Mouse (Mus musculus) forebrain, embryonic 14.5 days (tissue): ENCODE results near the gene Heg1. TPM values are rescaled to one million over a fixed set of nuclear protein-coding genes. Genes with fewer than 3 reads are reported as not detected.

ENCODE experiments used
- ATAC-seq: fragments of 200-750 bp; cut with Nextera tagmentation; 2 replicates; pipeline ENCODE4 v1.8.0; 2017; ENCODE audit warnings: mild to moderate bottlenecking, moderate library complexity
- DNase-seq: peaks from one replicate; pipeline ENCODE4 v3.0.0-alpha.2; 2015; ENCODE audit warnings: low spot score
- H3K27ac ChIP-seq: fragments of 300-500 bp; sonication (generic); 2 replicates; pipeline ENCODE4 v1.5.1; 2014; ENCODE audit warnings: low read depth, mild to moderate bottlenecking, control low read depth, low read length, moderate library complexity
- H3K27me3 ChIP-seq: fragments of 300-500 bp; sonication (generic); replicated peaks from 2 replicates; pipeline ENCODE4 v1.6.1; 2014; ENCODE audit warnings: low read length, control low read depth, mixed read lengths; ENCODE audit not compliant: control insufficient read depth, insufficient read depth
- H3K36me3 ChIP-seq: fragments of 300-500 bp; sonication (generic); 2 replicates; pipeline ENCODE4 v1.6.1; 2014; ENCODE audit warnings: low read length, control low read depth; ENCODE audit not compliant: control insufficient read depth, insufficient read depth
- H3K4me1 ChIP-seq: fragments of 300-500 bp; sonication (generic); 2 replicates; pipeline ENCODE4 v1.6.1; 2014; ENCODE audit warnings: antibody characterized with exemption, low read length, control low read depth; ENCODE audit not compliant: control insufficient read depth, insufficient read depth
- H3K4me2 ChIP-seq: fragments of 300-500 bp; sonication (generic); 2 replicates; pipeline ENCODE4 v1.6.1; 2014; ENCODE audit warnings: mild to moderate bottlenecking, control low read depth, low read length
- H3K4me3 ChIP-seq: fragments of 300-500 bp; sonication (generic); 2 replicates; pipeline ENCODE4 v1.5.1; 2014; ENCODE audit warnings: low read depth, low read length, control low read depth
- H3K9ac ChIP-seq: fragments of 300-500 bp; sonication (generic); 2 replicates; pipeline ENCODE4 v1.6.1; 2014; ENCODE audit warnings: mild to moderate bottlenecking, low read length, control low read depth, moderate library complexity
- H3K9me3 ChIP-seq: fragments of 300-500 bp; sonication (generic); replicated peaks from 2 replicates; pipeline ENCODE4 v1.6.1; 2016; ENCODE audit warnings: low read length, control low read depth, mixed read lengths; ENCODE audit not compliant: control insufficient read depth
- WGBS: fragments of 180-500 bp; shearing (Covaris S2); extraction: QIAGEN DNeasy Blood & Tissue Kit; methylation state at CpG from one replicate; pipeline ENCODE4 v1.1.7; 2014; 5-methylcytosine and 5-hydroxymethylcytosine counted together
- polyA plus RNA-seq: library from polyadenylated mRNA; unstranded; fragments of >200 nt; fragmentation: Nextera tagmentation; extraction: Ambion mirVana; gene quantifications from 2 replicates; pipeline ENCODE4 v1.2.1, GENCODE M21; 2014

The Heg1 gene
- polyA plus RNA-seq, 1 experiment from 2014 or later = 15.0 TPM

DNA sequence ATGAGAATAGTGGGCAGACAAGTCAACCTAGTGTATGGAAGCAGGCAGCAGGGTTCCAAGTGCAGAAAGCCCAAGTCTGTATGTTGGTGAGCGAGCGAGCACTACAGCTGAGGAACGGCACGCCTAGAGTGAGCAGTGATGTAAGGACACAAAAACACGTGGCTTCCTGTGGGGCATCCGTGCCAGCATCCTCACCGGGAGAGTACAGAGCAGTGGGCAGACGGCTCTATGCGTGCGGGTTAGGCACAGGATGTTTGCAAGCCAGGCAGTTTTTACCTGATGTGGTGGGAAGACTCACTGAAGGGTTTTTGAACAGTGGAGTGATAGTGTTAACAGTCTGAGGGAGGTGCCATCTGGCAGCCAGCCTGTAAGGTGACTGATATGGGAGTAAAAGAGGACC, 23.9 kb downstream of the Heg1 start:
- Histone ChIP-seq H3K36me3 (peaks cover 28% of the 10 kb centered on the region), H3K4me2 (no peak overlapping the region), H3K27me3 (no peaks in the 10 kb centered on the region), H3K4me3 (no peak overlapping the region), H3K9ac (no peak overlapping the region), H3K9me3 (no peaks in the 10 kb centered on the region), H3K4me1 (peaks cover 10% of the 10 kb centered on the region), H3K27ac (no peak overlapping the region)
- 93% methylated on average over 10 of the region's 10 CpGs for WGBS
- ATAC-seq (no peak), DNase-seq (no peak)

DNA sequence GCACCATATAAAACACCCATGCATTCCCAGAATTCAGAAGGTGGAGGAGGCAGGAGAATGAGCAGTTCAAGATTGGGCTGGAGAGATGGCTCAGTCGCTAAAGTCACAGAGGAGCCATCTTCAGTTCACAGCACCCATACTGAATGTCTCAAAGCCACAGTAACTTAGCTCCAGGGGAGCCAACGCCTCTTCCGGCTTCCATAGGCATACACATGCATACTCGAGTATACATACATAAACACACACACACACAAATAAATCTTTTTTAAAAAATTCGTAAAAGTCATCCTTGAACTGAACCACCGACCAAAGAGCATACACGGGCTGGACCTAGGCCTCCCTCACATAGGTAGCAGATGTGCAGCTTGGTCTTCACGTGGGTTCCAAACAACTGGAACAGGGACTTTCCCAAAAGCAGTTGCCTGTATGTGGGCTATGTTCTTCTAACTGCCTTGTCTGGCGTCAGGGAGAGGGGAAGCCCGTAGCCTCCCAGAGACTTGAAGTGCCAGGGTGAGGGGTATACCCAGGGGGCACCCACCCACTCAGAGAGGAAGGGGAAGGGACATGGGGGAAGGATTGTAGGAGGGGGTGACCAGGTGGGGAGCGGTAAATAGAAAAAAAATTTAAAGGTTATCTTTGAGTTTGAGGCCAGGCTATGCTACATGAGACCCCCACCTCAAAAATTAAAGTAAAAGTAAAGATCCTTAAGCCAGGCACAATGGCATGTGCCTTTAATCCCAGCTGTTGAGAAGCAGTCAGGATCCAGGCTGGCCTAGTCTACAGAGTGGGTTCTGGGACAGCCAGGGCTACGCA, 24.6 kb downstream of the Heg1 start:
- no peak overlapping the region for H3K4me2 ChIP-seq
- H3K9ac ChIP-seq = no peak overlapping the region
- WGBS = 93% methylated on average over 12 of the region's 12 CpGs
- peaks cover 28% of the 10 kb centered on the region for H3K36me3 ChIP-seq
- H3K4me1 ChIP-seq = peaks cover 10% of the 10 kb centered on the region
- DNase-seq = no peak
- H3K27ac ChIP-seq = no peak overlapping the region
- no peak for ATAC-seq
- H3K4me3 ChIP-seq = no peak overlapping the region
- H3K27me3 ChIP-seq = no peaks in the 10 kb centered on the region
- H3K9me3 ChIP-seq = no peaks in the 10 kb centered on the region

DNA sequence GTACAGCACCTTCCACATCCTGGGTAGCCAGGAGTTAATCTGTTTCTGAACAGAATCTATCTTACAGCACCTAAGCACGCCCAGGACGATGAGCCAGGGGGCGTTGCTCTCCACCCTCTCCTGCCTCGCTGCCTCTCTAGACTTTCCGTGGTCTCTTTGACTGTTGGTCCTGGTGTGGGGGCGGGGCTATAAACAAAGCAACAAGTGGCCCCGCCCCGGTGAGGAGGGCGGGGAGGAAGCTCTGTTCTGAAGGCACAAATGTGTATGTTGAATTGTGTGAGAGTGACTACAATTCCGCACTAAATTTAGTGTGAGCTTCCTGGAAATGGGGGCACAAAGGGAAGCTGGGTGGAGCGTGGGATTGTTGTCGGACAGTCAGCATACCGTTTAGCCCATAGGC, 30.1 kb downstream of the Heg1 start:
- H3K36me3 ChIP-seq = peaks cover 27% of the 10 kb centered on the region
- peak overlapping the region; percentile 15; the same call in 1 of the 2 replicates for H3K4me2 ChIP-seq
- no peaks in the 10 kb centered on the region for H3K27me3 ChIP-seq
- no peaks in the 10 kb centered on the region; the same call in none of the 2 replicates for H3K4me1 ChIP-seq
- 16% methylated on average over 13 of the region's 13 CpGs for WGBS
- H3K4me3 ChIP-seq = no peak overlapping the region
- no peaks in the 10 kb centered on the region for H3K9me3 ChIP-seq
- DNase-seq (peak; percentile 29), ATAC-seq (peak; percentile 52)
- H3K9ac ChIP-seq = no peak overlapping the region
- no peak overlapping the region for H3K27ac ChIP-seq

DNA sequence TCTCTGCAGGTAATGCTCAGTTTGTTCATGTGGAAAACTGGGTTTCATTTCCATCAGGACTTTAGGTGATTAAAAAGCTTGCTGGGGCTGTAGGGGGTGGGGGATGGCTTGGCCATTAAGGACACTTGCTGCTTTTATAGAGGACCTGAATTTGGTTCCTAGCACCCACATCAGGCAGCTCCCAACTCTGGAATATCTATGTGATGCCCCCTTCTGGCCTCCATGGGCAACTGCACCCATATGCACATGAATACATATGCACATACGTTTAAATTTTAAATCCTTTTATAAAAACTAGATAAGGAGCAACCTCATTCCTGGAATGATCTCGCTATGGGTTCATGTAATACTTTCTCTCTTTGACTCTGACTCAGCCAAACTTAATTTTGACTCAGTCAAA, 39.1 kb downstream of the Heg1 start:
- H3K27me3 ChIP-seq = no peaks in the 10 kb centered on the region
- H3K4me2 ChIP-seq = no peak overlapping the region
- H3K4me3 ChIP-seq = no peak overlapping the region
- H3K9me3 ChIP-seq = no peaks in the 10 kb centered on the region
- H3K9ac ChIP-seq = no peak overlapping the region
- ATAC-seq (no peak), DNase-seq (no peak)
- peaks cover 57% of the 10 kb centered on the region for H3K36me3 ChIP-seq
- H3K27ac ChIP-seq = no peak overlapping the region
- 97% methylated on average over 2 of the region's 2 CpGs for WGBS
- no peaks in the 10 kb centered on the region for H3K4me1 ChIP-seq

DNA sequence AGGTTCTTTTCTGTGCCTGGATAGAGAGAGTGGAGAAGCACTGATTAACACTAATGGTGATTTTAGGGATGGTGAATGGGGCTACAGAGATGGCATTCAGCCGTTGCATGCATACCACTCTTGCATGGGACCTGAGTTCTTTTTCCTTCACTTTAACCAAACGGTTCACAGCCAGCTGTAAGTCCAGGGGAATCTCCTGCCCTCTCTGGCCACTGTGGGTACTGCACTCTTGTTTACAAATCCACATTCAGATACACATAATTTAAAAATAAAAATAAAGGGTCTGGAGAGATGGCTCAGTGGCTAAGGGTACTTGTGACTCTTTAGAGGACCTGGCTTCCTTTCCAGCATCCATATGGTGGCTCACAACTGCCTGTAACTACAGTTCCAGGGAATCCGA, 39.8 kb downstream of the Heg1 start:
- Histone ChIP-seq H3K27me3 (no peaks in the 10 kb centered on the region), H3K4me1 (no peaks in the 10 kb centered on the region), H3K9ac (no peak overlapping the region), H3K4me2 (no peak overlapping the region), H3K36me3 (peaks cover 57% of the 10 kb centered on the region), H3K27ac (no peak overlapping the region), H3K4me3 (no peak overlapping the region), H3K9me3 (no peaks in the 10 kb centered on the region)
- 97% methylated on average over 3 of the region's 3 CpGs for WGBS
- ATAC-seq = no peak
- no peak for DNase-seq

DNA sequence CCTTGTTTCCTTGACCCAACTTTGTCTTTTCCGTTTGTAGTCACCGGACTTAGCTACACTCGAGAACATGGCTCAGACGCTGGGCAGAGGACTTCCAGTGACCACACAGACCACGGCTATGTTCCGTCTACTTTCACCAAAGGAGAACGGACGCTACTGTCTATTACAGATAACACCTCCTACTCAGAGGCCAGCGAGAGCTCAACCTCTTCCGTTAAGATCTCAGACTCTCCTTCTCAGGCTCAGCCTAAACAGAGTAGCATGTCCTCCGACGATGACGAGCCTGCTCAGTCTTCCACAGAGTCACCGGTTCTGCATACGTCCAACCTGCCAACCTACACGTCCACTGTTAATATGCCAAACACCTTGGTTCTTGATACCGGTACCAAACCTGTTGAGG, 42.1 kb downstream of the Heg1 start:
- Histone ChIP-seq H3K9ac (no peak overlapping the region), H3K36me3 (peaks cover 60% of the 10 kb centered on the region), H3K9me3 (no peaks in the 10 kb centered on the region), H3K27me3 (no peaks in the 10 kb centered on the region), H3K4me2 (no peak overlapping the region), H3K27ac (no peak overlapping the region), H3K4me1 (no peaks in the 10 kb centered on the region), H3K4me3 (no peak overlapping the region)
- DNase-seq (no peak), ATAC-seq (no peak)
- WGBS = 97% methylated on average over 17 of the region's 17 CpGs

DNA sequence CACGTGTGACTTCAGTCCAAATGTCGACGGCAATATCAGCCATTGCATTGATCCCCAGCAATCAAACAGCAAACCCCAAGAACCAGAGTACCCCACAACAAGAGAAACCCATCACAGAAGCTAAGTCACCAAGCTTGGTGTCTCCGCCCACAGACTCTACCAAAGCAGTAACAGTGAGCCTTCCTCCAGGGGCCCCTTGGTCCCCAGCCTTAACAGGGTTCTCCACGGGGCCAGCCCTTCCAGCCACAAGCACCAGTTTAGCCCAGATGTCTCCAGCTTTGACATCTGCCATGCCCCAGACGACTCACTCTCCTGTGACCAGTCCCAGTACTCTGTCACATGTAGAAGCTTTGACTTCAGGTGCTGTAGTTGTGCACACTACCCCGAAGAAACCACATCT, 42.7 kb downstream of the Heg1 start:
- peaks cover 59% of the 10 kb centered on the region for H3K36me3 ChIP-seq
- ATAC-seq = no peak
- H3K4me2 ChIP-seq = no peak overlapping the region
- 96% methylated on average over 7 of the region's 7 CpGs for WGBS
- H3K4me3 ChIP-seq = no peak overlapping the region
- no peaks in the 10 kb centered on the region for H3K4me1 ChIP-seq
- H3K9me3 ChIP-seq = no peaks in the 10 kb centered on the region
- no peak overlapping the region for H3K27ac ChIP-seq
- no peak for DNase-seq
- H3K9ac ChIP-seq = no peak overlapping the region
- H3K27me3 ChIP-seq = no peaks in the 10 kb centered on the region

DNA sequence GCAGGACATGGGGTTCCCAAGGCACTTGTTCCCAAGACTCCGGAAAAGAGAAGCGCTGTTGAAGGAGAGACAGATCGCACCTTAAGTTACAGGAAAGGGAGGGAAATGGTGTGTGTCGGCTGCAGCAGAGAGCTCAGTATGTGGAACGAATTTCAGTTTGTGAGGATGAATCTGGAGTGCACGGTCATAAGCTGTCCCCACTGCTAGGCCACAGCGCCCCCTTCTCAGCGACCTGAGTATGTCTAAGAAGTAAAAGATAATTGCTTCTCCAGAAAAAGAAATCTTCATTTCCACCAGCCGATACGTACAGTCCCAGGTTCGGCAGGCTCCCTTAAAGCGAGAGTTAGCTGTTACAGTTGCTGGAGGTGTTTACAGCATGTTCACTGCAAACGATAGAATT, 44.3 kb downstream of the Heg1 start:
- H3K27me3 ChIP-seq = no peaks in the 10 kb centered on the region
- DNase-seq = peak; percentile 33
- 62% methylated on average over 13 of the region's 13 CpGs for WGBS
- H3K9me3 ChIP-seq = no peaks in the 10 kb centered on the region
- no peak overlapping the region for H3K4me3 ChIP-seq
- no peak overlapping the region for H3K27ac ChIP-seq
- peaks cover 54% of the 10 kb centered on the region for H3K36me3 ChIP-seq
- ATAC-seq = no peak
- peaks cover 10% of the 10 kb centered on the region for H3K4me1 ChIP-seq
- H3K9ac ChIP-seq = no peak overlapping the region
- no peak overlapping the region for H3K4me2 ChIP-seq

DNA sequence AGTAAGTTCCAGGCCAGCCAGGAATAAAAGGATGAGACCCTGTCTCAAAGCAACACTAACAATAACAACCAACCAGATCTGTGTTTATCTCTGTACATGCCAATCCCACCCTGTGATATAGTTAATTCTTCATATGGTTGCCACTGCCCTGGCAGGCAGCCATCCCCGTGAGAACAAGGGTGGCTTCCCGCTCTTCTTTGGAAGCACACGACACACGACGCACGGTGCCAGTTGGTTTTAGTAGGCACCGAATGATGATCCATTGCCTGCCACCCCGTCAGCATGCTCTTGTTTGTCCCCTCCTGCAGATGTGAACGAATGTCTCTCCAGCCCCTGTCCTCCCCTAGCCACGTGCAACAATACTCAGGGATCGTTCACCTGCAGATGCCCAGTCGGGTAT, 47.1 kb downstream of the Heg1 start:
- 73% methylated on average over 12 of the region's 12 CpGs for WGBS
- ATAC-seq = no peak
- H3K4me3 ChIP-seq = no peak overlapping the region
- H3K9me3 ChIP-seq = no peaks in the 10 kb centered on the region
- peak; percentile 52 for DNase-seq
- peak overlapping the region; percentile 60 for H3K27ac ChIP-seq
- H3K4me1 ChIP-seq = peaks cover 26% of the 10 kb centered on the region
- H3K9ac ChIP-seq = no peak overlapping the region
- no peak overlapping the region for H3K4me2 ChIP-seq
- H3K27me3 ChIP-seq = no peaks in the 10 kb centered on the region
- H3K36me3 ChIP-seq = peaks cover 36% of the 10 kb centered on the region
